Mouse (Mus musculus): ENCODE measurements around the gene Osbpl3.

DNA sequence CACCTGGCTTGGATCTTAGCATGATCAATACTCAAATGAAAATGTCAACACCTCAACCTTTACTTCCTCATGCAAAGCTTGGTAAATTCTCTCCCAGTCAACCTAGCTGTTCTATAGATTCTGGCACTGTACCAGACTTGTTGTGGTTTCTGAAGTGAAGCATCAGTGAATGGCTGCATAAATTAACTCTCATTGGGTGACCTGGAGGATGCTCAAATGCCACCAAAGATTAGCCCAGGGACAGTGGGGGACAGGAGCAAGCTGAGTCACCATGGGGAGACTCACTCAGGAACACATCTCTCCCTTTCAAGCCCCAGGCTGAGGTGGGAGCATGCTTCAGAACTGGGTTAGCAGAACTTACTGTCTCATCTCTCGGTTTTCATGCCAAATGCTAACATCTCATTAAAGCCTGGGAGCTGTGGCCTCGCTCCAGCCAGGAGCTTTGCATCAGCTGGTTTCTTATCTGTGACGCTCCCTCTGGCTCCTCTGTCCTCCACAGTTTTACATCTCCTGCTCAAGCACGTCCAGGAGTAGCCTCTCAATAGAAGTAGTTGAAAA, 93.2 kb downstream of the Osbpl3 start:
- TF ChIP-seq CTCF (IDR thresholded peaks at IDR 0.05) (no peak), POLR2A (IDR thresholded peaks at IDR 0.05; ENCODE audit: insufficient read depth, low read depth, low read length) (no peak), EP300 (IDR thresholded peaks at IDR 0.05; ENCODE audit: insufficient read depth, low read depth, low read length) (no peak)
